Mouse (Mus musculus): ENCODE measurements around the gene Serpinb3c.
"Not testable (repeated sequence)": the region's sequence is repeated elsewhere in the genome, so short reads cannot be mapped to it uniquely, and the experiment has no call there.

Serpinb3c gene

DNA sequence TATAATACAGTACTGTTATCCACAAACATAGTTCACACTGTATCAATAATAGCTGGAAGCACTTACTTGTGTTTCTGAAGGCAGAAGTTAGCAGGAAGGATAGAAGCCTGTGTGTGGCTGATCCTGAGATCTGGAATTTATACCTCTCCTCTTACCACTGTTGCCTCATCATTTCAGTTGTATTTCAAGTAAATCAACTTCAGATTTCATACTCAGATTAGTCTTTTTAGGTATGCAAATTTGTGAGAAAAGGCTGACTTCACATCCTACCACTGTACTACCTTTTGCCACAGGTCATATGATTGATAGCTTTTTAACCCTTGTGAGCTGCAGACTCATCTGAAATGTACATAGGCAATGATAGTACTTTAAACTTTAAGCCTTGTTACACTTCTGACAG is at the start of gene Serpinb3c, which contains the start of gene Serpinb3b:
Gene Serpinb3c, minus strand, starts transcription at position 111 of the 400 bp plus-strand sequence.
Gene Serpinb3b, minus strand, starts transcription at position 101 of the 400 bp plus-strand sequence.
- DNase-seq (ENCODE audit: low read depth) = not testable (repeated sequence)

DNA sequence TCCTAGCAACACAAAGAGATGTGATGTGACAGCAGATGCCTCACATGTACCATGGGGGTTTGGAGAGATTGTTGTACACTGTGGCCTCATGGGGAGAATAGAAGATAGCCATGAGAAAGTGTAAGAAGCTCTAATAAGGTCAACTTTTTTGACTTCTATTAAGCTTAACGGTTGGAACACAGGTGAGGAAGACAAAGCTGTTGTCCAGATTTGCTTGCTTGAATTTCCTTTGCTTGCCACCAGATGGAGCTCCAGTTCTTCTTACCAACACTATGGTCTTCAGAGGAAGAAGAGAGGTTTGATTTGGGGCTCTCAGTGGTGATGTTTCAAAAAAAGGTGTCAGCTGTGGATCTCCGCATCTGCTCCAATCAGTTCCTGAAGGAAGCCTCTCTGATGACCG is 35.0 kb downstream of the Serpinb3c start:
- not testable (repeated sequence) for DNase-seq (ENCODE audit: low read depth)

All from c-Kit-positive CD71-negative TER-119-negative erythroid progenitor cells, embryonic 14.5 days (primary cell).